Mouse (Mus musculus) bone marrow macrophage, adult 2 months (primary cell): ENCODE results near the gene Plac9a.

Experiments used
- CTCF ChIP-seq: IDR thresholded peaks from 2 replicates; pipeline ENCODE4 v1.5.1; 2012; ENCODE audit warnings: low read depth, mild to moderate bottlenecking, low read length, moderate library complexity
- POLR2A ChIP-seq: IDR thresholded peaks from 2 replicates; pipeline ENCODE4 v1.6.1; 2012; ENCODE audit warnings: mild to moderate bottlenecking, low read depth, low read length, borderline replicate concordance

DNA sequence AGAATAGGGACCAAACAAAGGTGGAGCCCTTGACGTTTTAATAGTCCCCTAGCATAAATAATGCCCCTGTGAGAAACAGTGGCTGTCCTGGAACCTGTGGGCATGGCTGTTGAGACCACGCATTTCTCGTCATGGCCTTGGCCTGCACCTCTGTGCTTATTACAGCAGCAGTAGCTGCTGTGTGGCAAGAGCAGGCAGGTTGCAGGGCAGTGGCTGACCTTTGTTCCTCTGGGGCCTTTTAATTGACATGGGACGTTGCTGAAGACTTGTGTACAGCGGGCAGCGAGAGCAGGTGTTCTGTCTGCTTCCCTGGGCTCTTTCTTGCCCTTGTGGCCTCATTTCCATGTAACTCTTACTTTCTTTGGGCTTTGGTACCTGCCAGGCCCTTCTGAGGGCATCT is 35.1 kb downstream of the Plac9a start:
- TF ChIP-seq CTCF, result no peak
- no peak for TF ChIP-seq POLR2A
